Comparison of ENCODE assay signal across 28 mouse cellular contexts in genomic region chr8:44708659-44709170, GRCm38 (mm10).
DNase-seq lines count a peak whose midpoint lies in the region; ATAC-seq lines count a peak whose summit lies in the region.
"Had no signal": no experiment of that assay in that cellular context is flagged by ENCODE, and none has a peak within 500 bp of the region (broad histone marks: within the 10 kb centered on the region; RNA-seq: fewer than 3 reads in every experiment).

No protein-coding gene starts in this region.

- H3K4me2 ChIP-seq in lung, embryonic 15.5 days: no peak overlapping the region
- H3K4me2 ChIP-seq in hindbrain, embryonic 11.5 days (replicated peaks; ENCODE audit: low read depth, low read length): no peak overlapping the region
- H3K4me2 ChIP-seq: embryonic facial prominence, embryonic 15.5 days; forebrain, embryonic 13.5 days; heart, embryonic 15.5 days; hindbrain, embryonic 12.5 days; liver, embryonic 12.5 days; stomach, embryonic 15.5 days had no signal

- 34% methylated on average over 7 of the region's 7 CpGs for WGBS in lung, embryonic 15.5 days
- WGBS in limb, embryonic 10.5 days: 23% methylated on average over 7 of the region's 7 CpGs
- WGBS in hindbrain, embryonic 11.5 days: 84% methylated on average over 7 of the region's 7 CpGs

- H3K27ac ChIP-seq in lung, embryonic 15.5 days: no peak overlapping the region
- H3K27ac ChIP-seq in limb, embryonic 10.5 days: no peak overlapping the region
- H3K27ac ChIP-seq in hindbrain, embryonic 11.5 days (ENCODE audit: low read depth, low read length): no peak overlapping the region
- H3K27ac ChIP-seq: embryonic facial prominence, embryonic 10.5 days; embryonic facial prominence, embryonic 15.5 days; forebrain, embryonic 13.5 days; heart, embryonic 10.5 days; heart, embryonic 15.5 days; hindbrain, embryonic 12.5 days; hindbrain, postnatal 0 days; liver, embryonic 12.5 days; macrophage; stomach, embryonic 15.5 days had no signal

- H3K4me1 ChIP-seq in lung, embryonic 15.5 days: peaks cover 21% of the 10 kb centered on the region
- peaks cover 25% of the 10 kb centered on the region for H3K4me1 ChIP-seq in limb, embryonic 10.5 days
- no peaks in the 10 kb centered on the region for H3K4me1 ChIP-seq in hindbrain, embryonic 11.5 days (replicated peaks; ENCODE audit: control insufficient read depth, insufficient read depth, low read length)
- H3K4me1 ChIP-seq: forebrain, embryonic 13.5 days; heart, embryonic 10.5 days; heart, embryonic 15.5 days; hindbrain, embryonic 12.5 days; liver, embryonic 12.5 days; stomach, embryonic 15.5 days had no signal

- H3K9me3 ChIP-seq in lung, embryonic 15.5 days: no peaks in the 10 kb centered on the region
- no peaks in the 10 kb centered on the region for H3K9me3 ChIP-seq in limb, embryonic 10.5 days (replicated peaks)
- no peaks in the 10 kb centered on the region for H3K9me3 ChIP-seq in hindbrain, embryonic 11.5 days (ENCODE audit: control insufficient read depth, low read length)
- H3K9me3 ChIP-seq: embryonic facial prominence, embryonic 10.5 days; embryonic facial prominence, embryonic 15.5 days; forebrain, embryonic 13.5 days; heart, embryonic 10.5 days; heart, embryonic 15.5 days; hindbrain, embryonic 12.5 days; liver, embryonic 12.5 days; stomach, embryonic 15.5 days had no signal

- no peak overlapping the region for H3K9ac ChIP-seq in lung, embryonic 15.5 days
- H3K9ac ChIP-seq in hindbrain, embryonic 11.5 days (ENCODE audit: low read depth, low read length): no peak overlapping the region
- H3K9ac ChIP-seq: embryonic facial prominence, embryonic 15.5 days; forebrain, embryonic 13.5 days; heart, embryonic 15.5 days; hindbrain, embryonic 12.5 days; liver, embryonic 12.5 days; liver, postnatal 0 days; stomach, embryonic 15.5 days had no signal

- peak; percentile 15 for DNase-seq in embryo, embryonic 11 days
- DNase-seq in embryo, embryonic 9.5 days (ENCODE audit: extremely low spot score): no peak
- no peak for DNase-seq in lung, postnatal 10 days
- no peak for DNase-seq in limb, embryonic 10.5 days (ENCODE audit: low spot score)
- DNase-seq in mesoderm, embryonic 11.5 days (ENCODE audit: low read depth, low spot score): peak; percentile 14
- no peak for DNase-seq in layer of hippocampus, postnatal 14 days (ENCODE audit: low spot score in 2 of 2)
- no peak for DNase-seq in hindbrain, embryonic 11.5 days (ENCODE audit: low spot score)
- DNase-seq: adrenal gland, postnatal 10 days; cerebellum, adult 11-12 months; cerebellum, adult 9-11 months; gastrocnemius, postnatal 14 days; kidney, postnatal 10 days; liver, postnatal 0 days; midbrain, embryonic 14.5 days; thymus, postnatal 14 days had no signal

- no peaks in the 10 kb centered on the region for H3K27me3 ChIP-seq in lung, embryonic 15.5 days
- no peaks in the 10 kb centered on the region for H3K27me3 ChIP-seq in limb, embryonic 10.5 days (ENCODE audit: low read depth, poor library complexity, severe bottlenecking)
- H3K27me3 ChIP-seq in hindbrain, embryonic 11.5 days (ENCODE audit: control insufficient read depth, insufficient read depth, low read length): no peaks in the 10 kb centered on the region
- H3K27me3 ChIP-seq: embryonic facial prominence, embryonic 15.5 days; forebrain, embryonic 13.5 days; heart, embryonic 15.5 days; hindbrain, embryonic 12.5 days; liver, embryonic 12.5 days; Patski; stomach, embryonic 15.5 days had no signal

- no peaks in the 10 kb centered on the region for H3K36me3 ChIP-seq in lung, embryonic 15.5 days
- no peaks in the 10 kb centered on the region for H3K36me3 ChIP-seq in limb, embryonic 10.5 days
- no peaks in the 10 kb centered on the region for H3K36me3 ChIP-seq in hindbrain, embryonic 11.5 days (ENCODE audit: control insufficient read depth, insufficient read depth, low read length)
- H3K36me3 ChIP-seq: embryonic facial prominence, embryonic 10.5 days; embryonic facial prominence, embryonic 15.5 days; heart, embryonic 10.5 days; heart, embryonic 15.5 days; hindbrain, embryonic 12.5 days; liver, embryonic 12.5 days; stomach, embryonic 15.5 days had no signal

- no peak overlapping the region for H3K4me3 ChIP-seq in lung, embryonic 15.5 days
- 0 out of 2 replicates have a peak overlapping the region, but pooled peaks have one; percentile 6 for H3K4me3 ChIP-seq in limb, embryonic 10.5 days
- H3K4me3 ChIP-seq in hindbrain, embryonic 11.5 days (ENCODE audit: low read depth, low read length): no peak overlapping the region
- H3K4me3 ChIP-seq: embryonic facial prominence, embryonic 10.5 days; embryonic facial prominence, embryonic 15.5 days; forebrain, embryonic 13.5 days; heart, embryonic 10.5 days; heart, embryonic 15.5 days; hindbrain, embryonic 12.5 days; liver, embryonic 12.5 days; stomach, embryonic 15.5 days had no signal

- peak; percentile 59; the same call in 1 of the 2 replicates for ATAC-seq in lung, embryonic 15.5 days (ENCODE audit: borderline replicate concordance, extremely low read depth, low FRiP score, low TSS enrichment)
- ATAC-seq in hindbrain, embryonic 11.5 days (ENCODE audit: low FRiP score): no peak
- ATAC-seq: forebrain, embryonic 13.5 days; intestine, embryonic 16.5 days; liver, embryonic 12.5 days; Patski had no signal

Comparison
In these comparisons a context has a peak if more than half of its experiments do, and no peak if none do; other contexts are left out.
1. DNase-seq: peak in embryo, embryonic 11 days (single experiment) and mesoderm, embryonic 11.5 days (single experiment); none in embryo, embryonic 9.5 days (single experiment), lung, postnatal 10 days (single experiment), limb, embryonic 10.5 days (single experiment), layer of hippocampus, postnatal 14 days (0 of 2) and hindbrain, embryonic 11.5 days (single experiment).